Mouse (Mus musculus): Measurements from ENCODE around the gene Zfp719.

The Zfp719 gene

DNA sequence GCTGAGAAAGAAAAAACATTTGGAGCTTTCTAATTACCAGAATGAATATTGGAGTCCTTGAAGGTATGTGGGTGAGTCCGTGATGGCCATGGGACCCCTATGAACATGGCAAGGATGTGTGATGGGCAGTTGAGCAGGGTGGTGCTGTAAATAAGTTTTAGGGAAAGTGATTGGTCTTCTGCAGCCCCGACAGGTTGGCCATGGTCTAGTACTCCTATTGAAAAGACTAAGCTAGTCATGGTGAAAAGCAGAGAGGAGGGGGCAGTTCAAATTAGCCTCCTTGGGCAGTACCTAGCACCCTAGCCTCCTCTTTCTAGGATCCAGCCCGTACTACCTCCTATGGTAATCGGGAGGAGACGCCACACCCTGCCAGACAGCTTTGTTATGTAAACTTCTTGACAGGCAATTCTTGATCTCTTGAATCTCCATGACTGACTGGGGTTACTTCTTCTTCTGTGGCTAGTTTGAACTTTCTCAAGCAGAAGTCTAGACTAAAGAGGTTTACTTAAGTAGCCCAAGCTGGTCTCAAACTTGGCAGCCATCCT, 28.4 kb downstream of the Zfp719 start:
- no peak for DNase-seq (ENCODE audit: low spot score)

GRCm38 (mm10) chr7:43608316-43608824, 29.0 kb downstream of the Zfp719 start:
- DNase-seq (ENCODE audit: low spot score), result no peak

- DNase-seq (ENCODE audit: low spot score), result no peak
These were observed 34.6 kb downstream of the Zfp719 start for GRCm38 (mm10) chr7:43613816-43614551.

GRCm38 (mm10) chr7:43622927-43623326, 43.5 kb downstream of the Zfp719 start:
- no peak for DNase-seq (ENCODE audit: low spot score)

DNA sequence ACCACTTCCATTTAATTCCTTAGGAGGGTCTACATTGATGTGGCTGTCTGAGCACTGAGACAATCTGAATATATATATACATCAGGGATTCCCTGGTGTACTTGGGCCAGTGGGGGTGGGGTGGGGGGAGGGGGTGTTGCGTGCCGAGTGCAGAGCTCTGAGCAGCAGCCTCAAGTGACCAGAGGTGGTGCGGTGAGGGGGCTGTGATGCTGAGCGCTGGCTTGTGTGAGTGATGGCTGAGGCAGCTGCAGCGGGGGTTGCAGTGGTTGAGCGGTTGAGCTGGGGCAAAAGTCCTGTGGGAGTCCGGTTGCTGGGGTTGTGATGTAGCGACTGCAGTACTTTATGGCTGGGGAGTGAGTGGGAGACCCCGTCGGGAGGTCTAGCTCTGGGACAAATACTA, 44.4 kb downstream of the Zfp719 start:
- DNase-seq (ENCODE audit: low spot score), result no peak

GRCm38 (mm10) chr7:43625065-43625464, 45.7 kb downstream of the Zfp719 start:
- no peak for DNase-seq (ENCODE audit: low spot score)

DNA sequence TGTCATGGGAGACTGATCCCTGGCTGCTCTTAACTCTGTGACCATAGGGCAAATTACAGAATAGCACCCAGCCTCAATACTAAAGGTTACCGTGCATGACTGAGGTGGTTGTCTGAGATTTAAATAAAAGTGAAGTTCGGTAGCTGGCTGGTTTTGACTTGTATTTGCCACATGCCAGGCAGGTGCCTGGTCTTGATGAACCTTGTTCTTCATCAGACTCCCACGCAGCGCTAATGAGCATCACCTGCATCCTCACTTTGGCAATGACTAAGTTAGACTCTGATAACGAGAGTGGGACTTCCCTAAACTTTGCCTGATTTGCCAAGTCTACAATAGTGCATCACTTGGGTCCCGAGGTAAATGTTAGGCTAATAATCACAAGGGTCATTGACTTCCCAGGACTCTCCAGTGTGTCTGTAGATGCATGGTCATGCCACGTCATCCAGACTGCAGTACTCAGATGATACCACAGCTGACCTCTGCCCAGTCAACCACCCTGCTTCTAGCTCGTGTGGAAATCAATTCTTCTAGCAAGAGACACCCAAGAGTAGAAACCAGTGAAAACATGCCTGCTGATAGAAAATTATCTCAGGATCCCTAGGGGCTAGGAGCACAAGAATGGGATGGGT, 46.5 kb downstream of the Zfp719 start:
- no peak for DNase-seq (ENCODE audit: low spot score)

DNA sequence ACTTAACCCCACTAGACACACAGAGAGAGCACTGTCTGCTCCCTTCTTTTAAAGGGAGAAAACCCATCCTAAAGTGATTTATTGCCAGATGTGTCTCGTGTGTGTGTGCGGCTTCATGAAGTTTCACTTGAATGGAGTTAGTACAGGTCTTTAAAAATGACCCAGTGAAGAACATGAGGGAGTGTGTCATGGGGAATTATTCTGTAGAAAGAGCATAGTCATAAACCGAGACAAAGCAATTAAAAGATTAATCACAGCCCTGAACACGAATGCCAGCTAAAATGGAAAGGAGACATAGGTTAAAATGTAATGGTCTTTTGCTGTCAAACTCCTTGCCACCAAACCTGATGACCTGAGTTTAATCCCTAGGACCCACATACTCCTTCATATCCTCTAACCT, 54.5 kb downstream of the Zfp719 start:
- no peak for DNase-seq (ENCODE audit: low spot score)

- DNase-seq (ENCODE audit: low spot score), result no peak
These were observed 55.1 kb downstream of the Zfp719 start, which contains the start of gene Ceacam18 for GRCm38 (mm10) chr7:43634500-43634899. TSS of gene Ceacam18 (plus strand) at chr7:43634707.

DNA sequence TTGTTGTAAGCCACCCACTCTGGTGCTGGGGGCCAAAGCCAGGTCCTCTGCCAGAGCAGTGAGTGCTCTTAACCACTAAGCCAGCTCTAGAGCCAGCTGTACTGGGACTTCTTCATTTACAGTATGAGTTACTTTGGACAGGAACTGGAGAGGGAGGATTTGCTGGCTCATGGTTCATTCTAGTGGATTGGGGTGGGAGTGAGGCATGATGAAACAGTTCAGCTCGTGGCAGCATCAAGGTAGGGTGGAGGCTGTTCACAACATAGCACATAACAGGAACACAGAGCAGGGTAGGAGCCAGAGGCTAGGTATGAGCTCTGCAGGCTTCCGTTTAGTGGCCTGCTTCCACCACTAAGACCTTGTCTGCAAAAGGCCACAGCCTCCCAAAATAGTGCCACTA, 56.8 kb downstream of the Zfp719 start:
- no peak for DNase-seq (ENCODE audit: low spot score)

- no peak for DNase-seq (ENCODE audit: low spot score)
These were observed 57.7 kb downstream of the Zfp719 start for GRCm38 (mm10) chr7:43637118-43637517.

DNA sequence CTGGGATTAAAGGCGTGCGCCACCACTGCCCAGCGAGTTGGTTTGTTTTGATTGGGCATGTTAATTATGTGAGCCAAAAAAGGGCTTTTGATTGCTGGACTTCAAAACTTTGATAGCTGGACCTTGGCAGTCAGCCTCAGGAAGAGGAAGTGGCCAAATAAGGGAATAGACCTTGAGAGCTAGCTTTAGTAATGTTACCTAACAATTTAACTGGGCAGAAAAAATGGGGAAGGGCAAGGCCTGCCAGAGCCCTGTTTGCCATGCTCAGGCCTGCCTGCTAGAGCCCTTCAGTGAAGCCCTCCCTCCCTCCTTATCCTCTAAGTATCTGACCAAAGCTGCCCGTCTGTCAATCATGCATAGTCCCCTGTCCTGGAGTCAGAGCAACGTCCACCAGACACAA, 63.2 kb downstream of the Zfp719 start:
- DNase-seq (ENCODE audit: low spot score), result no peak

All from urinary bladder, postnatal 10 days (tissue).